Mouse (Mus musculus) MEL (cell line): ENCODE data around the gene Sult2b1. TPM values are rescaled to one million over a fixed set of nuclear protein-coding genes. Genes with fewer than 3 reads are reported as not detected.

ENCODE experiments used
- DNase-seq: peaks from one replicate; pipeline ENCODE4 v3.0.0; 2011; ENCODE audit warnings: low read depth, low spot score
- H3K27ac ChIP-seq: 2 replicates; pipeline ENCODE4 v1.5.1; 2012; ENCODE audit warnings: low read depth, mild to moderate bottlenecking, control low read depth, low read length, moderate library complexity; ENCODE audit not compliant: control insufficient read depth
- H3K27me3 ChIP-seq, 2 experiments: fragments of 150-350 bp in 1 of 2; sonication (generic) in 1 of 2; 2 replicates each; pipeline ENCODE4 v1.6.1; 2012; ENCODE audit warnings: low read length in 2 of 2, mild to moderate bottlenecking in 2 of 2, improper control_type of control experiment in 1 of 2, moderate library complexity in 1 of 2; ENCODE audit not compliant: insufficient read depth in 2 of 2, control insufficient read depth in 1 of 2
- H3K36me3 ChIP-seq, 2 experiments: 2 replicates each; pipeline ENCODE4 v1.6.1; 2012 to 2014; ENCODE audit warnings: low read length in 2 of 2, improper control_type of control experiment in 1 of 2, inconsistent platforms in 1 of 2, mild to moderate bottlenecking in 1 of 2; ENCODE audit not compliant: insufficient read depth in 2 of 2, control insufficient read depth in 1 of 2
- H3K4me1 ChIP-seq, 2 experiments: fragments of 150-350 bp in 1 of 2; sonication (generic) in 1 of 2; 2 replicates each; pipeline ENCODE4 v1.6.1; 2012; ENCODE audit warnings: low read length in 2 of 2, improper control_type of control experiment in 1 of 2, mild to moderate bottlenecking in 1 of 2; ENCODE audit not compliant: insufficient read depth in 2 of 2, control insufficient read depth in 1 of 2
- H3K4me3 ChIP-seq, 2 experiments: fragments of 150-350 bp in 1 of 2; sonication (generic) in 1 of 2; 2 replicates each; pipeline ENCODE4 v1.5.1; 2012; ENCODE audit warnings: low read depth in 2 of 2, low read length in 2 of 2, mild to moderate bottlenecking in 2 of 2, moderate library complexity in 2 of 2, control low read depth in 1 of 2, improper control_type of control experiment in 1 of 2; ENCODE audit not compliant: control insufficient read depth in 1 of 2, insufficient read depth in 1 of 2
- H3K79me2 ChIP-seq: 2 replicates; pipeline ENCODE4 v1.6.1; 2012; ENCODE audit warnings: mild to moderate bottlenecking, low read length, moderate library complexity; ENCODE audit not compliant: control insufficient read depth, poor library complexity, insufficient read depth
- H3K9ac ChIP-seq: 2 replicates; pipeline ENCODE4 v1.6.1; 2012; ENCODE audit warnings: low read depth, mild to moderate bottlenecking, control low read depth, low read length, moderate library complexity; ENCODE audit not compliant: control insufficient read depth, poor library complexity, severe bottlenecking
- H3K9me3 ChIP-seq: fragments of 150-350 bp; sonication (generic); replicated peaks from 2 replicates; pipeline ENCODE4 v1.6.1; 2012; ENCODE audit warnings: mild to moderate bottlenecking, low read length, improper control_type of control experiment, moderate library complexity; ENCODE audit not compliant: insufficient read depth
- BHLHE40 ChIP-seq: IDR thresholded peaks from 2 replicates; pipeline ENCODE4 v1.6.1; 2012; ENCODE audit warnings: low read depth, mild to moderate bottlenecking, inconsistent platforms, low read length, improper control_type of control experiment, borderline replicate concordance
- CHD2 ChIP-seq: IDR thresholded peaks from 2 replicates; pipeline ENCODE4 v1.6.1; 2011; ENCODE audit warnings: low read length, improper control_type of control experiment
- CTCF ChIP-seq, 3 experiments: IDR thresholded peaks in 2 of 3; conservative IDR thresholded peaks in 1 of 3; 2 replicates each; pipeline ENCODE4 v1.5.1; 2011 to 2012; ENCODE audit warnings: low read length in 3 of 3, low read depth in 2 of 3, mild to moderate bottlenecking in 2 of 3, improper control_type of control experiment in 1 of 3, inconsistent platforms in 1 of 3, mixed read lengths in 1 of 3, moderate library complexity in 1 of 3; ENCODE audit not compliant: control insufficient read depth in 1 of 3, insufficient read depth in 1 of 3, poor library complexity in 1 of 3, severe bottlenecking in 1 of 3
- ELF1 ChIP-seq: IDR thresholded peaks from 2 replicates; pipeline ENCODE4 v1.6.1; 2014; ENCODE audit warnings: low read depth, mild to moderate bottlenecking, inconsistent platforms, low read length, improper control_type of control experiment, moderate library complexity
- EP300 ChIP-seq, 2 experiments: IDR thresholded peaks; 2 replicates each; pipeline ENCODE4 v1.6.1; 2011; ENCODE audit warnings: improper control_type of control experiment in 2 of 2, low read length in 2 of 2, low read depth in 1 of 2, mild to moderate bottlenecking in 1 of 2
- ETS1 ChIP-seq: IDR thresholded peaks from 2 replicates; pipeline ENCODE4 v1.6.1; 2012; ENCODE audit warnings: low read depth, mild to moderate bottlenecking, inconsistent platforms, low read length, improper control_type of control experiment, moderate library complexity
- GABPA ChIP-seq: IDR thresholded peaks from 2 replicates; pipeline ENCODE4 v1.6.1; 2012; ENCODE audit warnings: low read depth, mild to moderate bottlenecking, inconsistent platforms, low read length, improper control_type of control experiment, moderate library complexity
- GATA1 ChIP-seq: IDR thresholded peaks from 2 replicates; pipeline ENCODE4 v1.6.1; 2011; ENCODE audit warnings: low read depth, low read length, improper control_type of control experiment
- HCFC1 ChIP-seq: IDR thresholded peaks from 2 replicates; pipeline ENCODE4 v1.6.1; 2012; ENCODE audit warnings: low read depth, mild to moderate bottlenecking, inconsistent platforms, low read length, improper control_type of control experiment, moderate library complexity
- MEF2A ChIP-seq: IDR thresholded peaks from 2 replicates; pipeline ENCODE4 v1.6.1; 2014; ENCODE audit warnings: low read depth, mild to moderate bottlenecking, inconsistent platforms, low read length, improper control_type of control experiment; ENCODE audit not compliant: poor library complexity, insufficient replicate concordance, severe bottlenecking; ENCODE audit errors: extremely low read depth
- MXI1 ChIP-seq: IDR thresholded peaks from 2 replicates; pipeline ENCODE4 v1.6.1; 2011; ENCODE audit warnings: mild to moderate bottlenecking, low read depth, low read length, improper control_type of control experiment
- MYB ChIP-seq: IDR thresholded peaks from 2 replicates; pipeline ENCODE4 v1.6.1; 2011; ENCODE audit warnings: mild to moderate bottlenecking, low read depth, low read length, improper control_type of control experiment
- MYC ChIP-seq: IDR thresholded peaks from 2 replicates; pipeline ENCODE4 v1.6.1; 2011; ENCODE audit warnings: low read depth, mild to moderate bottlenecking, low read length, improper control_type of control experiment, moderate library complexity
- NRF1 ChIP-seq: IDR thresholded peaks from 2 replicates; pipeline ENCODE4 v1.6.1; 2014; ENCODE audit warnings: low read depth, mild to moderate bottlenecking, inconsistent platforms, low read length, improper control_type of control experiment, moderate library complexity; ENCODE audit not compliant: poor library complexity, insufficient read depth, severe bottlenecking
- POLR2AphosphoS5 ChIP-seq: IDR thresholded peaks from 2 replicates; pipeline ENCODE4 v1.6.1; 2012; ENCODE audit warnings: low read depth, borderline replicate concordance, mild to moderate bottlenecking, inconsistent platforms, low read length, moderate library complexity, mixed read lengths
- RAD21 ChIP-seq: IDR thresholded peaks from 2 replicates; pipeline ENCODE4 v1.6.1; 2011; ENCODE audit warnings: mild to moderate bottlenecking, low read depth, low read length, improper control_type of control experiment
- SMC3 ChIP-seq: IDR thresholded peaks from 2 replicates; pipeline ENCODE4 v1.6.1; 2011; ENCODE audit warnings: low read depth, low read length, improper control_type of control experiment
- USF1 ChIP-seq: IDR thresholded peaks from 2 replicates; pipeline ENCODE4 v1.6.1; 2014; ENCODE audit warnings: low read depth, mild to moderate bottlenecking, inconsistent platforms, low read length, improper control_type of control experiment, moderate library complexity
- ZNF384 ChIP-seq: IDR thresholded peaks from 2 replicates; pipeline ENCODE4 v1.6.1; 2012; ENCODE audit warnings: low read depth, mild to moderate bottlenecking, inconsistent platforms, low read length, improper control_type of control experiment
- polyA plus RNA-seq, 2 experiments: library from polyadenylated mRNA; stranded (reverse) in 1 of 2; unstranded in 1 of 2; fragments of >175 nt in 1 of 2; fragments of >200 nt in 1 of 2; gene quantifications; 2 replicates each; pipeline versions ENCODE4 v1.2.1 to v1.2.4; 2012; ENCODE audit warnings: low replicate concordance in 2 of 2, low read depth in 1 of 2; ENCODE audit not compliant: insufficient read length in 2 of 2, insufficient read depth in 1 of 2, missing spikeins in 1 of 2
- total RNA-seq: library from RNA; depleted of rRNA; stranded (reverse); fragments of 300-350 nt; gene quantifications from 2 replicates; pipeline ENCODE4 v1.2.3, GENCODE M21; 2012

Sult2b1 gene
- total and polyA plus RNA-seq, 3 experiments = 0.08 to 0.47 TPM; not detected in 1

DNA sequence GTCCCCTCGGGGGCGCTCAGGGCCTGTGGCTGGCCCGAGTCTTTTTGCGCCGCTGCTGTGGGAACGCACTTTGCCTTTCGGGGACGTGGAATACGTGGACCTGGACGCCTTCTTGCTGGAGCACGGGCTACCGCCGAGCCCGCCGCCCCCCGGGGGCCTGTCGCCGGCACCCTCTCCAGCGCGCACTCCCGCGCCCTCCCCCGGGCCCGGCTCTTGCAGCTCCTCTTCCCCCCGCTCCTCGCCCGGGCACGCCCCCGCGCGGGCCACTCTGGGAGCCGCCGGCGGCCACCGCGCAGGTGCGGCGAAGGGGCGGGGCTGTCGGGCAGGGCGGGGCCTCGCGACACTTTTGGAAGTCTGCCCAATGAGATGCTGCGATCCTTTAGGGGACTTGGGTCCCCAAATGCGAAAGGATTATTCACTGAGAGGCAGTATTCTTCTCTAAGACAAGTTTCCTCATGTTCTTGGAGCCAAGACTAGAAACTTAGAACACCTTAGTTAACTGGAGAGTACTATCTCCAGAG, 77.7 kb downstream of the Sult2b1 start (continued):
- no peak for TF ChIP-seq MYB
- TF ChIP-seq CHD2 = no peak
- TF ChIP-seq RAD21 = no peak
- no peak; a peak in 2 of 6 replicates for TF ChIP-seq CTCF (IDR thresholded peaks at IDR 0.05 in 2 of 3, conservative IDR thresholded peaks at IDR 0.05 in 1 of 3; ENCODE audit: control insufficient read depth in 1 of 3, insufficient read depth in 1 of 3, low read depth in 2 of 3, low read length in 3 of 3, poor library complexity in 1 of 3, severe bottlenecking in 1 of 3)
- no peak for TF ChIP-seq MEF2A
- TF ChIP-seq ZNF384 = no peak
- no peak for TF ChIP-seq ETS1
- no peak for TF ChIP-seq POLR2AphosphoS5
- no peak for TF ChIP-seq GATA1
- TF ChIP-seq GABPA = no peak

DNA sequence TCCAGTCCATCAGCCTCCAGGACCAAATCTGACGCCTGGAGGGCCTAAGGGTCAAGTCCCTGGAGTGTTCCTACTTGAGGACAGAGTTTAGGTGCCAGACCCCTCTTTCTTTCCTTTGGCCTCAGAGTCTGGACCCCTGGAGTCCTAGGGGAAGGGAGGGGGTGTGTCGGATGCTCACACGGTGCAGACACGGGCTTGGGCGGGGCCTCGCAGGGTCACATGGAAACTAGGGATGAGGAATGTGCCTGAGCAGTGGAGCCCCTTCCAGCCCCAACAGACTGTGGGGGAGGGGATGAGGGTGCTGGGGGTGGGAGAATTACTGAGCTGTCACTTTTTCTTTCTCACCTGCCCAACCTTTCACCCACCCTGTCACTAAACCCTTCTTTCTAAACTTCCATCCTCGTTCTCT, 78.6 kb downstream of the Sult2b1 start:
- Histone ChIP-seq H3K27ac (peak overlapping the region; percentile 83), H3K4me3 (peak overlapping the region; percentile 82 to 85), H3K9ac (peak overlapping the region; percentile 98), H3K9me3 (no peaks in the 10 kb centered on the region), H3K4me1 (peaks cover 0 to 12% of the 10 kb centered on the region in 2 experiments; a peak in 1 of 4 replicates), H3K79me2 (peaks cover 7% of the 10 kb centered on the region), H3K27me3 (no peaks in the 10 kb centered on the region), H3K36me3 (peaks cover 0 to 5% of the 10 kb centered on the region in 2 experiments; a peak in 2 of 4 replicates)
- TF ChIP-seq SMC3 (no peak), HCFC1 (peak; percentile 26; the same call in 1 of the 2 replicates), NRF1 (0 out of 2 replicates have a peak, but pooled peaks have one; percentile 32), MYC (0 out of 2 replicates have a peak, but pooled peaks have one; percentile 21), BHLHE40 (peak; percentile 72; the same call in 1 of the 2 replicates), USF1 (peak; percentile 76), EP300 (IDR thresholded peaks at IDR 0.05; ENCODE audit: low read depth in 1 of 2, low read length in 2 of 2) (0 out of 4 replicates have a peak, but pooled peaks of 1 of the 2 experiments have one; percentile 10), ELF1 (no peak), MXI1 (peak; percentile 80; the same call in 1 of the 2 replicates)
- peak; percentile 84 for DNase-seq
